Mouse (Mus musculus): Measurements from ENCODE around the gene Dnmt3a. TPM values are rescaled to one million over a fixed set of nuclear protein-coding genes. Genes with fewer than 3 reads are reported as not detected.

The Dnmt3a gene
- total and polyA plus RNA-seq, 3 experiments = 15.9 to 34.4 TPM; not detected in 1

GRCm38 (mm10) chr12:3868115-3868514, 62.3 kb downstream of the Dnmt3a start:
- TF ChIP-seq NRF1 (IDR thresholded peaks at IDR 0.05; ENCODE audit: insufficient read depth, low read depth, low read length, poor library complexity, severe bottlenecking) = no peak
- TF ChIP-seq CTCF (IDR thresholded peaks at IDR 0.05 in 2 of 3, conservative IDR thresholded peaks at IDR 0.05 in 1 of 3; ENCODE audit: control insufficient read depth in 1 of 3, insufficient read depth in 1 of 3, low read depth in 2 of 3, low read length in 3 of 3, poor library complexity in 1 of 3, severe bottlenecking in 1 of 3) = no peak
- no peak for TF ChIP-seq RCOR1 (IDR thresholded peaks at IDR 0.05; ENCODE audit: low read depth, low read length)
- TF ChIP-seq RAD21 (IDR thresholded peaks at IDR 0.05; ENCODE audit: low read depth, low read length) = no peak
- TF ChIP-seq E2F4 (IDR thresholded peaks at IDR 0.05; ENCODE audit: borderline replicate concordance, low read depth, low read length) = no peak
- no peak for TF ChIP-seq CHD1 (IDR thresholded peaks at IDR 0.05; ENCODE audit: low read depth, low read length)
- no peak for TF ChIP-seq GATA1 (IDR thresholded peaks at IDR 0.05; ENCODE audit: low read depth, low read length)
- no peak for TF ChIP-seq ETS1 (IDR thresholded peaks at IDR 0.05; ENCODE audit: low read depth, low read length)
- TF ChIP-seq POLR2AphosphoS2 (IDR thresholded peaks at IDR 0.05; ENCODE audit: low read length) = no peak
- no peak for TF ChIP-seq TBP (IDR thresholded peaks at IDR 0.05; ENCODE audit: low read depth, low read length)
- no peak for TF ChIP-seq SMC3 (IDR thresholded peaks at IDR 0.05; ENCODE audit: low read depth, low read length)
- no peak for TF ChIP-seq MAX (IDR thresholded peaks at IDR 0.05; ENCODE audit: low read length)
- TF ChIP-seq MXI1 (IDR thresholded peaks at IDR 0.05; ENCODE audit: low read depth, low read length) = no peak
- TF ChIP-seq UBTF (IDR thresholded peaks at IDR 0.05; ENCODE audit: borderline replicate concordance, insufficient read depth, low read depth, low read length) = no peak
- no peak for TF ChIP-seq SIN3A (IDR thresholded peaks at IDR 0.05; ENCODE audit: low read length)
- no peak for TF ChIP-seq BHLHE40 (IDR thresholded peaks at IDR 0.05; ENCODE audit: borderline replicate concordance, low read depth, low read length)
- TF ChIP-seq MAFK (IDR thresholded peaks at IDR 0.05; ENCODE audit: borderline replicate concordance, low read depth, low read length) = no peak
- no peak for TF ChIP-seq ZC3H11A (IDR thresholded peaks at IDR 0.05; ENCODE audit: low read depth, low read length)
- H3K9me3 ChIP-seq (replicated peaks; ENCODE audit: insufficient read depth, low read length) = no peaks in the 10 kb centered on the region
- H3K4me1 ChIP-seq (ENCODE audit: control insufficient read depth in 1 of 2, insufficient read depth in 2 of 2, low read length in 2 of 2) = no peaks in the 10 kb centered on the region; a peak in 1 of 4 replicates
- no peaks in the 10 kb centered on the region for H3K27me3 ChIP-seq (ENCODE audit: control insufficient read depth in 1 of 2, insufficient read depth in 2 of 2, low read length in 2 of 2)
- H3K79me2 ChIP-seq (ENCODE audit: control insufficient read depth, insufficient read depth, low read length, poor library complexity) = no peaks in the 10 kb centered on the region
- H3K36me3 ChIP-seq (ENCODE audit: control insufficient read depth in 1 of 2, insufficient read depth in 2 of 2, low read length in 2 of 2) = peaks cover 0 to 4% of the 10 kb centered on the region in 2 experiments; a peak in 3 of 4 replicates
- no peak for DNase-seq (ENCODE audit: low read depth, low spot score)
- H3K27ac ChIP-seq (ENCODE audit: control insufficient read depth, low read depth, low read length) = no peak overlapping the region
- H3K9ac ChIP-seq (ENCODE audit: control insufficient read depth, low read depth, low read length, poor library complexity, severe bottlenecking) = no peak overlapping the region
- no peak overlapping the region for H3K4me3 ChIP-seq (ENCODE audit: control insufficient read depth in 1 of 2, insufficient read depth in 1 of 2, low read depth in 2 of 2, low read length in 2 of 2)

GRCm38 (mm10) chr12:3868676-3869458, 63.1 kb downstream of the Dnmt3a start:
- Histone ChIP-seq H3K9ac (ENCODE audit: control insufficient read depth, low read depth, low read length, poor library complexity, severe bottlenecking) (no peak overlapping the region), H3K79me2 (ENCODE audit: control insufficient read depth, insufficient read depth, low read length, poor library complexity) (no peaks in the 10 kb centered on the region), H3K27ac (ENCODE audit: control insufficient read depth, low read depth, low read length) (no peak overlapping the region), H3K4me1 (ENCODE audit: control insufficient read depth in 1 of 2, insufficient read depth in 2 of 2, low read length in 2 of 2) (no peaks in the 10 kb centered on the region; a peak in 1 of 4 replicates), H3K4me3 (ENCODE audit: control insufficient read depth in 1 of 2, insufficient read depth in 1 of 2, low read depth in 2 of 2, low read length in 2 of 2) (no peak overlapping the region), H3K36me3 (ENCODE audit: control insufficient read depth in 1 of 2, insufficient read depth in 2 of 2, low read length in 2 of 2) (peaks cover 0 to 4% of the 10 kb centered on the region in 2 experiments; a peak in 3 of 4 replicates), H3K9me3 (replicated peaks; ENCODE audit: insufficient read depth, low read length) (no peaks in the 10 kb centered on the region), H3K27me3 (ENCODE audit: control insufficient read depth in 1 of 2, insufficient read depth in 2 of 2, low read length in 2 of 2) (no peaks in the 10 kb centered on the region)
- DNase-seq (ENCODE audit: low read depth, low spot score) = no peak
- TF ChIP-seq TAL1 (IDR thresholded peaks at IDR 0.05; ENCODE audit: low read length) (no peak), NRF1 (IDR thresholded peaks at IDR 0.05; ENCODE audit: insufficient read depth, low read depth, low read length, poor library complexity, severe bottlenecking) (no peak)

All from MEL (cell line).